In genomic region chr2:163344976-163345660, GRCm38 (mm10) we compare ENCODE assay signal across 10 mouse cellular contexts. TPM values are rescaled to one million over a fixed set of nuclear protein-coding genes. Genes with fewer than 3 reads are reported as not detected.
DNase-seq lines count a peak whose midpoint lies in the region; ATAC-seq and TF ChIP-seq lines count a peak whose summit lies in the region.
"Had no signal": no experiment of that assay in that cellular context is flagged by ENCODE, and none has a peak within 500 bp of the region (broad histone marks: within the 10 kb centered on the region; RNA-seq: fewer than 3 reads in every experiment).

No protein-coding gene starts in this region.

- TF ChIP-seq CTCF in lung, embryonic 14.5 days (IDR thresholded peaks at IDR 0.05; ENCODE audit: low read depth) = no peak
- no peak for TF ChIP-seq CTCF in intestine, postnatal 0 days (IDR thresholded peaks at IDR 0.05; ENCODE audit: low read depth)

- peak; percentile 69 for DNase-seq in adrenal gland, adult 2 months
- no peak for DNase-seq in adrenal gland, adult 18-20 months (ENCODE audit: low spot score in 2 of 2)
- peak; percentile 82 for DNase-seq in NIH3T3 (ENCODE audit: low read depth)
- DNase-seq in lung, embryonic 14.5 days = peak; percentile 65
- DNase-seq: kidney, adult 18-20 months had no signal

- H3K36me3 ChIP-seq in heart, embryonic 11.5 days (ENCODE audit: control insufficient read depth, insufficient read depth, low read length) = peaks cover 5% of the 10 kb centered on the region; the same call in 1 of the 2 replicates
- no peaks in the 10 kb centered on the region for H3K36me3 ChIP-seq in lung, embryonic 14.5 days (ENCODE audit: insufficient read depth)
- no peaks in the 10 kb centered on the region for H3K36me3 ChIP-seq in intestine, postnatal 0 days (ENCODE audit: control insufficient read depth, insufficient read depth)
- no peaks in the 10 kb centered on the region for H3K36me3 ChIP-seq in midbrain, embryonic 16.5 days (ENCODE audit: control insufficient read depth, insufficient read depth, low read length)

- no peak overlapping the region for H3K4me2 ChIP-seq in heart, embryonic 11.5 days
- no peak overlapping the region for H3K4me2 ChIP-seq in lung, embryonic 14.5 days
- no peak overlapping the region for H3K4me2 ChIP-seq in intestine, postnatal 0 days (replicated peaks; ENCODE audit: low read depth)
- no peak overlapping the region for H3K4me2 ChIP-seq in midbrain, embryonic 16.5 days (ENCODE audit: low read length)

- WGBS in heart, embryonic 11.5 days (ENCODE audit: insufficient replicate concordance) = 60% methylated on average over 13 of the region's 13 CpGs
- 49% methylated on average over 13 of the region's 13 CpGs for WGBS in lung, embryonic 14.5 days
- WGBS in intestine, postnatal 0 days = 66% methylated on average over 13 of the region's 13 CpGs
- WGBS in midbrain, embryonic 16.5 days = 77% methylated on average over 13 of the region's 13 CpGs

- no peak for ATAC-seq in heart, embryonic 11.5 days (replicated peaks; ENCODE audit: insufficient number of reproducible peaks, low FRiP score, low TSS enrichment)
- ATAC-seq in lung, embryonic 14.5 days (ENCODE audit: insufficient read depth) = peak; percentile 53; the same call in 1 of the 2 replicates
- ATAC-seq in megakaryocyte-erythroid progenitor cell, adult 5-6 weeks (replicated peaks; ENCODE audit: low FRiP score, low TSS enrichment, poor library complexity, severe bottlenecking) = no peak
- ATAC-seq in intestine, postnatal 0 days = no peak
- ATAC-seq in midbrain, embryonic 16.5 days = no peak

- peaks cover 39% of the 10 kb centered on the region for H3K4me1 ChIP-seq in heart, embryonic 11.5 days (ENCODE audit: control insufficient read depth, insufficient read depth, low read length)
- H3K4me1 ChIP-seq in lung, embryonic 14.5 days (ENCODE audit: insufficient read depth) = 0 out of 2 replicates have a peak, but pooled peaks cover 3% of the 10 kb centered on the region
- no peaks in the 10 kb centered on the region for H3K4me1 ChIP-seq in intestine, postnatal 0 days (replicated peaks; ENCODE audit: control insufficient read depth, insufficient read depth, low read length)
- peaks cover 6% of the 10 kb centered on the region for H3K4me1 ChIP-seq in midbrain, embryonic 16.5 days (ENCODE audit: control insufficient read depth, insufficient read depth, low read length)
- H3K4me1 ChIP-seq: megakaryocyte, embryonic 14.5 days had no signal

- H3K27ac ChIP-seq in heart, embryonic 11.5 days (ENCODE audit: low read depth, low read length) = 0 out of 2 replicates have a peak overlapping the region, but pooled peaks have one; percentile 29
- H3K27ac ChIP-seq in lung, embryonic 14.5 days (ENCODE audit: low read depth) = no peak overlapping the region
- no peak overlapping the region for H3K27ac ChIP-seq in intestine, postnatal 0 days (ENCODE audit: low read depth, low read length)
- no peak overlapping the region for H3K27ac ChIP-seq in midbrain, embryonic 16.5 days (ENCODE audit: low read length)

- no peak overlapping the region for H3K4me3 ChIP-seq in heart, embryonic 11.5 days (ENCODE audit: low read depth, low read length)
- no peak overlapping the region for H3K4me3 ChIP-seq in lung, embryonic 14.5 days (ENCODE audit: low read depth, low read length)
- no peak overlapping the region for H3K4me3 ChIP-seq in intestine, postnatal 0 days (ENCODE audit: low read depth, low read length)
- H3K4me3 ChIP-seq in midbrain, embryonic 16.5 days (ENCODE audit: low read depth, low read length) = no peak overlapping the region
- H3K4me3 ChIP-seq: megakaryocyte, embryonic 14.5 days had no signal

- H3K9me3 ChIP-seq in heart, embryonic 11.5 days (replicated peaks; ENCODE audit: control insufficient read depth, low read length) = no peaks in the 10 kb centered on the region
- H3K9me3 ChIP-seq in lung, embryonic 14.5 days (ENCODE audit: low read depth, low read length) = no peaks in the 10 kb centered on the region
- no peaks in the 10 kb centered on the region for H3K9me3 ChIP-seq in intestine, postnatal 0 days (ENCODE audit: control insufficient read depth)
- H3K9me3 ChIP-seq in midbrain, embryonic 16.5 days (replicated peaks; ENCODE audit: control insufficient read depth, low read length, poor library complexity, severe bottlenecking) = no peaks in the 10 kb centered on the region

- 0 out of 2 replicates have a peak overlapping the region, but pooled peaks have one; percentile 36 for H3K9ac ChIP-seq in heart, embryonic 11.5 days (ENCODE audit: low read depth, low read length)
- H3K9ac ChIP-seq in lung, embryonic 14.5 days = no peak overlapping the region
- H3K9ac ChIP-seq in intestine, postnatal 0 days (ENCODE audit: low read depth, low read length) = no peak overlapping the region
- H3K9ac ChIP-seq in midbrain, embryonic 16.5 days (ENCODE audit: low read depth, low read length) = no peak overlapping the region

- H3K27me3 ChIP-seq in heart, embryonic 11.5 days (ENCODE audit: control insufficient read depth, insufficient read depth, low read length) = peaks cover 4% of the 10 kb centered on the region; the same call in 1 of the 2 replicates
- H3K27me3 ChIP-seq in lung, embryonic 14.5 days (ENCODE audit: insufficient read depth, low read length) = peaks cover 8% of the 10 kb centered on the region
- H3K27me3 ChIP-seq in intestine, postnatal 0 days (replicated peaks; ENCODE audit: control insufficient read depth, insufficient read depth, low read length) = peaks cover under 1% of the 10 kb centered on the region; the same call in 1 of the 2 replicates
- H3K27me3 ChIP-seq in midbrain, embryonic 16.5 days (ENCODE audit: control insufficient read depth, insufficient read depth, low read depth, low read length) = peaks cover 2% of the 10 kb centered on the region; the same call in 1 of the 2 replicates

RNA-seq across cellular contexts. Expression of gene Jph2, which starts 52.7 kb away (rescaled TPM):
- 1 to 10 TPM; 3.1 to 6.2 TPM for total RNA-seq in adrenal gland, adult 2 months (2021)
- 8.2 and 8.3 TPM in 2 replicates for polyA plus RNA-seq in adrenal gland, adult 2 months (2012; rRNA removed)
- 1 to 10 TPM; 4.4 to 6.5 TPM for total RNA-seq in adrenal gland, adult 18-20 months (2021)
- polyA plus RNA-seq in heart, embryonic 11.5 days (2014; fragmentation: Nextera tagmentation; extraction: Ambion mirVana) = 19.5 and 22.7 TPM in 2 replicates
- polyA plus RNA-seq in lung, embryonic 14.5 days (2014; fragmentation: Nextera tagmentation; extraction: Ambion mirVana) = 2.7 and 2.9 TPM in 2 replicates
- not detected in 2 replicates for total RNA-seq in megakaryocyte-erythroid progenitor cell, adult 5-6 weeks (2014; fragmentation: Nextera tagmentation)
- not detected in 2 replicates for total RNA-seq in megakaryocyte-erythroid progenitor cell, adult 5-6 weeks (2017)
- polyA plus RNA-seq in intestine, postnatal 0 days (2015; fragmentation: Nextera tagmentation; extraction: Ambion mirVana) = 9.8 and 10.0 TPM in 2 replicates
- 0.82 and 1.1 TPM in 2 replicates for polyA plus RNA-seq in midbrain, embryonic 16.5 days (2015; fragmentation: Nextera tagmentation; extraction: Ambion mirVana)

Comparison
In these comparisons a context has a peak if more than half of its experiments do, and no peak if none do; other contexts are left out.
1. DNase-seq: peak in adrenal gland, adult 2 months (single experiment), NIH3T3 (single experiment) and lung, embryonic 14.5 days (single experiment); none in adrenal gland, adult 18-20 months (0 of 2).